In genomic region chr12:106199302-106199701, GRCm38 (mm10) we compare ENCODE assay signal across 23 mouse cellular contexts.
DNase-seq lines count a peak whose midpoint lies in the region; ATAC-seq and TF ChIP-seq lines count a peak whose summit lies in the region.
"Had no signal": no experiment of that assay in that cellular context is flagged by ENCODE, and none has a peak within 500 bp of the region (broad histone marks: within the 10 kb centered on the region; RNA-seq: fewer than 3 reads in every experiment).

No protein-coding gene starts in this region.

- no peak for TF ChIP-seq CTCF in lung, postnatal 0 days (IDR thresholded peaks at IDR 0.05)

- no peak overlapping the region for H3K4me2 ChIP-seq in forebrain, embryonic 12.5 days
- no peak overlapping the region for H3K4me2 ChIP-seq in forebrain, embryonic 15.5 days (replicated peaks)
- H3K4me2 ChIP-seq in midbrain, embryonic 11.5 days = no peak overlapping the region
- no peak overlapping the region for H3K4me2 ChIP-seq in midbrain, embryonic 13.5 days (replicated peaks)
- no peak overlapping the region for H3K4me2 ChIP-seq in lung, postnatal 0 days (replicated peaks; ENCODE audit: low read depth, low read length)
- H3K4me2 ChIP-seq: heart, embryonic 15.5 days; hindbrain, embryonic 13.5 days; neural tube, embryonic 15.5 days; stomach, embryonic 15.5 days had no signal

- H3K9ac ChIP-seq in forebrain, embryonic 12.5 days = no peak overlapping the region
- no peak overlapping the region for H3K9ac ChIP-seq in forebrain, embryonic 15.5 days (replicated peaks)
- no peak overlapping the region for H3K9ac ChIP-seq in midbrain, embryonic 11.5 days (ENCODE audit: low read length)
- H3K9ac ChIP-seq in midbrain, embryonic 13.5 days (replicated peaks) = no peak overlapping the region
- no peak overlapping the region for H3K9ac ChIP-seq in lung, postnatal 0 days (replicated peaks; ENCODE audit: low read depth)
- H3K9ac ChIP-seq: heart, embryonic 15.5 days; hindbrain, embryonic 13.5 days; liver, postnatal 0 days; neural tube, embryonic 15.5 days; stomach, embryonic 15.5 days had no signal

- no peak for TF ChIP-seq EP300 in lung, postnatal 0 days (IDR thresholded peaks at IDR 0.05)

- H3K27me3 ChIP-seq in forebrain, embryonic 12.5 days = 0 out of 2 replicates have a peak, but pooled peaks cover 3% of the 10 kb centered on the region
- no peaks in the 10 kb centered on the region for H3K27me3 ChIP-seq in forebrain, embryonic 15.5 days
- H3K27me3 ChIP-seq in midbrain, embryonic 11.5 days (ENCODE audit: control insufficient read depth, insufficient read depth, low read length) = no peaks in the 10 kb centered on the region
- no peaks in the 10 kb centered on the region for H3K27me3 ChIP-seq in midbrain, embryonic 13.5 days
- H3K27me3 ChIP-seq in lung, postnatal 0 days (replicated peaks; ENCODE audit: insufficient read depth, low read length) = no peaks in the 10 kb centered on the region
- H3K27me3 ChIP-seq: CH12.LX; heart, embryonic 15.5 days; hindbrain, embryonic 13.5 days; megakaryocyte, embryonic 14.5 days; neural tube, embryonic 15.5 days; Patski; stomach, embryonic 15.5 days had no signal

- no peaks in the 10 kb centered on the region for H3K9me3 ChIP-seq in forebrain, embryonic 12.5 days
- H3K9me3 ChIP-seq in forebrain, embryonic 15.5 days = no peaks in the 10 kb centered on the region
- no peaks in the 10 kb centered on the region for H3K9me3 ChIP-seq in midbrain, embryonic 11.5 days (ENCODE audit: control insufficient read depth, low read length)
- H3K9me3 ChIP-seq in midbrain, embryonic 13.5 days = no peaks in the 10 kb centered on the region
- no peaks in the 10 kb centered on the region for H3K9me3 ChIP-seq in lung, postnatal 0 days (ENCODE audit: low read length)
- H3K9me3 ChIP-seq: heart, embryonic 15.5 days; hindbrain, embryonic 13.5 days; neural tube, embryonic 15.5 days; stomach, embryonic 15.5 days had no signal

- peaks cover 15% of the 10 kb centered on the region; the same call in 1 of the 2 replicates for H3K4me1 ChIP-seq in forebrain, embryonic 12.5 days
- H3K4me1 ChIP-seq in forebrain, embryonic 15.5 days = peaks cover 37% of the 10 kb centered on the region
- no peaks in the 10 kb centered on the region for H3K4me1 ChIP-seq in midbrain, embryonic 11.5 days (ENCODE audit: control insufficient read depth, insufficient read depth, low read length)
- peaks cover 38% of the 10 kb centered on the region for H3K4me1 ChIP-seq in midbrain, embryonic 13.5 days (replicated peaks)
- no peaks in the 10 kb centered on the region for H3K4me1 ChIP-seq in lung, postnatal 0 days (ENCODE audit: insufficient read depth, low read depth, low read length)
- H3K4me1 ChIP-seq: heart, embryonic 15.5 days; megakaryocyte, embryonic 14.5 days; stomach, embryonic 15.5 days had no signal

- no peak overlapping the region for H3K4me3 ChIP-seq in forebrain, embryonic 12.5 days (replicated peaks)
- no peak overlapping the region for H3K4me3 ChIP-seq in forebrain, embryonic 15.5 days
- no peak overlapping the region for H3K4me3 ChIP-seq in midbrain, embryonic 11.5 days (ENCODE audit: low read depth, low read length)
- no peak overlapping the region for H3K4me3 ChIP-seq in midbrain, embryonic 13.5 days (replicated peaks)
- no peak overlapping the region for H3K4me3 ChIP-seq in lung, postnatal 0 days (ENCODE audit: low read depth, low read length)
- H3K4me3 ChIP-seq: heart, embryonic 15.5 days; hindbrain, embryonic 13.5 days; megakaryocyte, embryonic 14.5 days; neural tube, embryonic 15.5 days; stomach, embryonic 15.5 days had no signal

- 14% methylated on average over 4 of the region's 4 CpGs for WGBS in forebrain, embryonic 12.5 days
- WGBS in forebrain, embryonic 15.5 days = 9% methylated on average over 4 of the region's 4 CpGs
- 15% methylated on average over 4 of the region's 4 CpGs for WGBS in midbrain, embryonic 11.5 days
- WGBS in midbrain, embryonic 13.5 days = 10% methylated on average over 4 of the region's 4 CpGs
- WGBS in lung, postnatal 0 days = 7% methylated on average over 4 of the region's 4 CpGs

- H3K27ac ChIP-seq in forebrain, embryonic 12.5 days = 0 out of 2 replicates have a peak overlapping the region, but pooled peaks have one; percentile 8
- no peak overlapping the region for H3K27ac ChIP-seq in forebrain, embryonic 15.5 days (replicated peaks)
- no peak overlapping the region for H3K27ac ChIP-seq in midbrain, embryonic 11.5 days (ENCODE audit: low read depth, low read length)
- H3K27ac ChIP-seq in midbrain, embryonic 13.5 days = no peak overlapping the region
- H3K27ac ChIP-seq in lung, postnatal 0 days (ENCODE audit: low read length) = no peak overlapping the region
- H3K27ac ChIP-seq: heart, embryonic 15.5 days; hindbrain, embryonic 13.5 days; neural tube, embryonic 15.5 days; stomach, embryonic 15.5 days had no signal

- DNase-seq in midbrain, embryonic 11.5 days (ENCODE audit: low spot score, missing footprints) = peak; percentile 51
- DNase-seq in lung, postnatal 0 days (ENCODE audit: low spot score) = peak; percentile 51
- no peak for DNase-seq in thymus, adult 18-20 months
- DNase-seq in adrenal gland, postnatal 14 days = no peak
- DNase-seq: adrenal gland, adult 8-10 months; cerebellum, adult 8-10 months; cerebellum, postnatal 36 days; heart, postnatal 36 days; kidney, adult 2 months; kidney, postnatal 14 days; liver, postnatal 0 days; thymus, postnatal 36 days had no signal

- ATAC-seq in forebrain, embryonic 12.5 days (ENCODE audit: low FRiP score) = no peak; the same call in 1 of the 2 replicates
- no peak for ATAC-seq in forebrain, embryonic 15.5 days (replicated peaks)
- no peak for ATAC-seq in midbrain, embryonic 11.5 days (ENCODE audit: low FRiP score)
- no peak for ATAC-seq in midbrain, embryonic 13.5 days
- ATAC-seq in lung, postnatal 0 days = peak; percentile 71
- ATAC-seq: liver, postnatal 0 days; Patski had no signal

- no peaks in the 10 kb centered on the region for H3K36me3 ChIP-seq in forebrain, embryonic 12.5 days (replicated peaks)
- no peaks in the 10 kb centered on the region for H3K36me3 ChIP-seq in forebrain, embryonic 15.5 days
- H3K36me3 ChIP-seq in midbrain, embryonic 11.5 days (ENCODE audit: control insufficient read depth, insufficient read depth, low read length) = no peaks in the 10 kb centered on the region
- no peaks in the 10 kb centered on the region for H3K36me3 ChIP-seq in midbrain, embryonic 13.5 days
- no peaks in the 10 kb centered on the region for H3K36me3 ChIP-seq in lung, postnatal 0 days (ENCODE audit: insufficient read depth, low read length)
- H3K36me3 ChIP-seq: G1E; heart, embryonic 15.5 days; hindbrain, embryonic 13.5 days; neural tube, embryonic 15.5 days; stomach, embryonic 15.5 days had no signal

Comparison
In these comparisons a context has a peak if more than half of its experiments do, and no peak if none do; other contexts are left out.
1. DNase-seq: peak in midbrain, embryonic 11.5 days (single experiment) and lung, postnatal 0 days (single experiment); none in thymus, adult 18-20 months (0 of 2) and adrenal gland, postnatal 14 days (single experiment).